Mouse (Mus musculus): Measurements from ENCODE around the gene Zfp786. TPM values are rescaled to one million over a fixed set of nuclear protein-coding genes. Genes with fewer than 3 reads are reported as not detected.

Zfp786 gene
- polyA plus RNA-seq (2012): 0.53 and 0.59 TPM in 2 replicates

DNA sequence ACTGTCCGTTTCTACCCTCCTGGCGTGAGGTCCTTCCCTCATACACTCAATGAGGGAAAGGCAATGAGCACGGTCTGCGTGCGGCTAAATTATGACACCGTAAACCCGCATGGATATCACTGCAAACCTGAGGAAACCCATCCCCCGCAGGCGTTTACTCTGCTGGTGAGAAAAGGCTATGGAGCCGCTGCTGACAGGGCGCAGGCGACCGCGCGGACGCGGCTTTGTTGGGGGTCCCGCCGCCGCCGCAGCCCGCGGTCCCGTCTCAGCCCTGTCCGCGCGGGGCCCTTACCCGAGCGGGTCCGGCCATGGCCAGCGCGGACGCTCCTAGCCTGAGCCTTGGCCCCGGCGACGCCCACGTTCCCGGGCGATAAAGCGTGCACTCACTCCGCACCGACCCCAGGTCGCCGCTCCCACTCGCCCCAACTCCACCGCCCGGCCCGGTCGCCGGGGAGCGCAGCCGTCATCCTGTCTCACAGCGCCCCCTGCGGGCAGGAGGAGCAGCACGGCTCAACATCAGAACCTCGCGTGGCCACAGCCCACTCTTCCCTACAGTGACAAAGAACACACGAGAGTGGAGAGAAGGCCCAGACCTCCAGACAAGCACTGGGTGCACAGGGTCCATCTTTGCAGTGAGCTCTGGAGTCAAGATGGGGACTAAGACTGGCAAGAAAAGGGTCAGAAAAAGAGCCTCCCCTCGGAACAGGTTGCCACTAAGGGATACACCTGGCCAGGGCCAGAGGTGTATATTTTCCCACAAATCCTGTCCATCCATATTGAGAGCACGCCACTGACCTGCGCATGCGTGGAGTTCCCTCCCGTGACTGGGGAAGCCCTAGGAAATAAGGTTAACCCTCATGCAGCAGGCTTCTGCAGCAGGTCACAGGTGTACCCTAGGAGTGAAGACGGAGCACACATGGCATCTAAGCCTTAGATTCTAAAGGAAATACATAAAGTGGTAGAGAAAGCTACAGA is at the start of gene Zfp786:
TSS of gene Zfp786 (minus strand) at position 764 of the 975 bp plus-strand sequence.
- TF ChIP-seq GATA1 (IDR thresholded peaks at IDR 0.05; ENCODE audit: low read length): no peak

DNA sequence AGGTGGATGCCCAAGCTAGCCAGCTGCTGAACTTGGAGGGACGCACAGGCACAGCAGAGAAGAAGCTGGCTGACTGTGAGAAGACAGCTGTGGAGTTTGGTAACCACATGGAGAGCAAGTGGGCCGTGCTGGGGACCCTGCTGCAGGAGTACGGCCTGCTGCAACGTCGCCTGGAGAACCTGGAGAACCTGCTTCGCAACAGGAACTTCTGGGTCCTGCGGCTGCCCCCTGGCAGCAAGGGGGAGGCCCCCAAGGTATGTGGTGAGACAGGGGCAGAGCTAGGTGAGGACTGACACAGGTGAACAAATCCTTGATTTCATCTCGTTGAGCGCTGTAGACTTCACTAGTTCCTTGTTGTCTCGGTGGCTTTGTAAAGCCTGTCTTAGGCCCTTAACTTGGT is 49.5 kb upstream of the Zfp786 start:
- TF ChIP-seq GATA1 (IDR thresholded peaks at IDR 0.05; ENCODE audit: low read length): no peak

DNA sequence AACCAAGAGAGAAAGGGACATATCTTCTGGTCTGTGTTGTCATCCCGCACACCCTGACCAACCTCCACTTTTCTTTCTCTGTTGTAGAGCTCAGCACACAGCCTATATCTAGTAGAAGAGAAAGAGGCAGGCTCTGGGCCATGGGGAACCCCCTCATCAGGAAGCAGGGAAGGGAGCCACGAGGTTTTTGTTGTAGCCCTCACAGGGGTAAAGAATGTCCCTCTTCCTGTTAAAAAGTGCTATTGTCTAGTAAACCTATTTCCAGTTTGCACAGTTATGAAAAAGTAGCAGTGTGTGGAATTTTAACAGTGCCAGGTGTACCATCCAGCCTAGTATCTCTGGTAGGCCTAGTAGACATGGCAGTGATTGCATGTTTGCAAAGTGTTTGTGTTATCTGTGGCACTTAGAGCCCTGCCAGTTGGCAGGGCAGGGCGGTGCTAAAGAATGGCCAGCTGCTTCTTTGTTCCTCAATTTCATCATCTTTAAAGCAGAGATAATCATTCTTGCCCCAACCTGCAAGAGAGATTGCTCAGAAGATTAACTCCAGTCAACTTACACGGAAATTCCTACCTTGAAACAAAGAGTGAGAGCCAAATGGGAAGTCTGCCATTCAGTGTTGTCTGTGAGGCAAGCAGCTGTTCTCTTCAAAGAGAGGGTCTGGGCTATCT is 48.5 kb upstream of the Zfp786 start:
- TF ChIP-seq GATA1 (IDR thresholded peaks at IDR 0.05; ENCODE audit: low read length): no peak

DNA sequence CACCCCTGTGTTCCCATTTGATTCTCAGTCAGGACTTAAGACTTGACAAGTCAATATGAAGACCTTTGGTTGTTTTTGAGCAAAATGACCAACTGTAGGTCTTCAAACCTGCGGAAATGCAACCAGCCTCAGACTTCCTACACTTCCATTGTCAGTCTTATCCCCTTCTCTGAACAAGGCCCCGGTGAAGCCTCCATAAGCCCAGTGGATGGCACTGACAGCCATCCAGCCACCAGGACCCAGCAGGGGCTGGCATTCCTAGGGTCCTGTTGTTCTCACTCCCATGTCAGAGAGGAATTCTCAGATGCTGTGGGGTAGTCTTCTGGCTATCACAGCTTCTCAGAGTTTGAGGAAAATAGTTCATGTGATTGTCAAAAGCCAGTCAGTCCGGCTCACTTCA is 47.9 kb upstream of the Zfp786 start:
- no peak for TF ChIP-seq GATA1 (IDR thresholded peaks at IDR 0.05; ENCODE audit: low read length)

DNA sequence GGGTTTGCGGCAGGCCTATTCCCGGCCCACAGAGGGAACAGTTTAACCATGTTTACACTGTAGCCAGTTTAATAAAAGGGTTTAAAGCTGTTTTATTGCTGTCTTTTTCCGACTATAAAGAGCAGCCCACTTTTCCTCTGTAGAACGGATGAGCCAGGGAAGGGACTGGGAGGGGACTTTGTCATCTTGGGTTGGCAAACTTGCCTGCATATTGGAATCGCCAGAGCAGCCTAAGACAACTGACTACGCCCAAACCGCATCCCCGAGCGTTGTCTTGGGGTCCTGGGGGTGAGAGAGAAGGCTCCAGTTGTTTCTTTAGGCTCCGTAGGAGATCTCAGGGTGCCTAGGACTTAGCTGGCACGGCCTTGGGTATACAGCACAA is 47.5 kb upstream of the Zfp786 start:
- TF ChIP-seq GATA1 (IDR thresholded peaks at IDR 0.05; ENCODE audit: low read length): no peak

DNA sequence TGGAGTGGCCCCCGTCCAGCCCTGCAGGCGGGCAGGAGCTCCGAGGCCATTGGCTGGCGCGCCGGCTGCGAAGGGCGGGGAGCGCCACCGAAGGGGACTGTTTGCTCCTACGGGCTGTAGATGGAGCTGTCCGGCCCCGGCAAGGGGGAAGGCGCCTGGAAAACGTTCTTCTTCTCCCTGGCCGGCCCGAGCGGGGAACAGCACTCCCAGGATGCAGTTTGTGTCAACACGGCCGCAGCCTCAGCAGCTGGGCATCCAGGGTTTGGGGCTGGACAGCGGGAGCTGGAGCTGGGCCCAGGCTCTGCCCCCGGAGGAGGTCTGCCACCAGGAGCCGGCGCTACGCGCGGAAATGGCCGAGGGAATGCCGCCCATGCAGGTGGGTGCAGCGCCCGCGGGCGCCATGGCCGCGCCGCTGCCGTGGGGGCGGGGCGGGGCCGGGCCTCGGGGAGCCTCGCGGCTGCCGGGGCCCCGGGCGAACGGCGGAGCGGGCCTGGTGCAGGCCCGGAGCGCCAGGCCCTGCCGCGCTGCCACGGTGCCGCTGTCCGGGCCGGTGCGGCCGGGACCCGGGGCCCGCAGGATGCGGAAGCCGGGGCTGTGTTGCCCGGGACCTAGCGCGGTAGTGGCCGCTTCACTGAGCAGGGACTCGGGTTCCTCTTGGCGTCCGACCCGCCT is 46.9 kb upstream of the Zfp786 start:
- TF ChIP-seq GATA1 (IDR thresholded peaks at IDR 0.05; ENCODE audit: low read length): no peak

DNA sequence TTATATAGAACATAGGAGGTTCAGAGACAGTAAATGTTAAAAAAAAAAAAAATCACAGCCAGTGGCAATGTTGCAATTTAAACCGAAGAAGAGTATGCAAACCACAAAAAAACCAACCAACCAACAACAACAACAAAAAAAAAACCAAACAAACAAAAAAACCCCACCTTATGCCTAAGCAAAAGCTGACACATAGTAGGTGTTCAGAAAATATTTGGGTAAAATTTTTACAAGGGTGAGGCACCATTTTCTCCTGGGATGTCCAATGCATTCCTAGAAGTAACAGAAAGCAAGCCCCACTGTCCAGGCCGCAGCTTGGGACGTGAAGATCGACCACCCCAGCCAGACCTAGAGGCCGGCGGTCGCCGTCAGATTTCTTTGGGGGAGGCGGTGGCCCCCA is 46.4 kb upstream of the Zfp786 start, which contains the start of gene Zfp282:
TSS of gene Zfp282 (plus strand) at position 147 of the 400 bp plus-strand sequence.
- TF ChIP-seq GATA1 (IDR thresholded peaks at IDR 0.05; ENCODE audit: low read length): no peak

DNA sequence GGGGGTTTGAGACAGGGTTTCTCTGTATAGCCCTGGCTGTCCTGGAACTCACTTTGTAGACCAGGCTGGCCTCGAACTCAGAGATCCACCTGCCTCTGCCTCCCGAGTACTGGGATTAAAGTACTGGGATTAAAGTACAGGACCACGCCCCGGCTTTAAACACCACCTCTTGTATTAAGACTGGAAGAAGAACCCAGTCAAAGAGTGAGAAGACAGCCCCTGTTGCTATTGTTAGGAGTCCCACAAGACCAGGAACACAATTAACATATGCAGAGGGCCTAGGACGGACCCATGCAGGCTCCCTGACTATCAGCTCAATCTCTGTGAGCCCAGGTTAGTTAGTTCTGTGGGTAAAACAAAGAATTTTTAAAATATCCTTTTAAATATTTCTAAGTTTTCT is 41.6 kb upstream of the Zfp786 start:
- no peak for TF ChIP-seq GATA1 (IDR thresholded peaks at IDR 0.05; ENCODE audit: low read length)

DNA sequence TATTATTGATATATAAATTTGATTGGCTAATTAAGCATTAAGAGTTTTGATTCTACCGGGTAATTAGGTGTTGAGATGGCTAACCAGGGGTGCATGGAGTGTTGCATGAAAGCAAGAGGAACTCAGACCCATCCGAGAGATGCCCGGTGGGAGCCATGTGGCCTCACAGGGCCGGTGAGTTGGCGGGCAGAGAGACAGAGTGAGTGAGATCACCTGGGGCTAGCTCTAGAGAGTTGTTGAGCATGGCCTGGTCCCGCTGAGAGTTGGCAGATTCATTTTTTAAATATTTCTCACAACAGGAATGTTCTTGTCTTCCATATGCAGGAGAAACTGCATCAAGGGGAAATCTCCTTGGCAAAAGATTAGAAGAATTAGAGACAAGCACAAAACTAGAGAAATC is 26.6 kb upstream of the Zfp786 start:
- TF ChIP-seq GATA1 (IDR thresholded peaks at IDR 0.05; ENCODE audit: low read length): no peak

DNA sequence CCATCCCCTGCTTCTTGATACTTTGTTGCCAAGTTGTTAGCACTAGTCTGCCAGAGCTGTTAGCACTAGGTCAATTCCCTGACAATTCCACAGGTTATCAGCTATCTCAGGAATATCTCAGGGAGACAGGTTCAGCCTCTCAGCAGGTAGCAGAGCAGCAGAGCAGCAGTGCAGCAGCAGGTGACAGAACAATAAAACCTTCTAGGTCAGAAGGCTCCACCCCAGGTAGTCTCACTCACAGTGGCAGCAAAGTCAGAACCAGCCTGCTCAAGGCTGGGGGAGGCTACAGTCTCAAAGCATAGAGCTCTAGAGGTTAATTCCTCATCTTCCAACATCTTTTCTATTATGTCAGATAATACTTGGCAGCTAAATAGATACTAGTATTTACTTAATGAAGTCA is 15.1 kb upstream of the Zfp786 start:
- no peak for TF ChIP-seq GATA1 (IDR thresholded peaks at IDR 0.05; ENCODE audit: low read length)

DNA sequence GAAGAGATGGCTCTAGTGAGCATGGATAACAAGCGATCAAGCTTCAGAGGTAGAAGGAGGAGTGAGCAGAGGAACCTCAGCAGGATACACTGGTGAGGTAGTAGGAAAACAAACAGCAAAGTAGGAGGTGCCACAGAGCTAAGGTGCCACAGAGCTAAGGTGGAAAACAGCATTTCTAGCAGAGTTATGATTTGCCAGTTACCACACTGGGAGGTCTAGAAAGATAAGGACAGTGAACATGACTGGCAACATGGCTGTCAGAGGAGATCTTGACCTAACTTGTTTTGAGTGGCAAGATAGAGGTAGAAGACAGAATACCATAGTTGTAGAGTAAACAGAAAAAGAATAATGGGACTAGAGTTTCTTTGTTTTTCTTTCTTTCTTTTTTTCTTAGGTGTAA is 11.7 kb upstream of the Zfp786 start:
- TF ChIP-seq GATA1 (IDR thresholded peaks at IDR 0.05; ENCODE audit: low read length): no peak

DNA sequence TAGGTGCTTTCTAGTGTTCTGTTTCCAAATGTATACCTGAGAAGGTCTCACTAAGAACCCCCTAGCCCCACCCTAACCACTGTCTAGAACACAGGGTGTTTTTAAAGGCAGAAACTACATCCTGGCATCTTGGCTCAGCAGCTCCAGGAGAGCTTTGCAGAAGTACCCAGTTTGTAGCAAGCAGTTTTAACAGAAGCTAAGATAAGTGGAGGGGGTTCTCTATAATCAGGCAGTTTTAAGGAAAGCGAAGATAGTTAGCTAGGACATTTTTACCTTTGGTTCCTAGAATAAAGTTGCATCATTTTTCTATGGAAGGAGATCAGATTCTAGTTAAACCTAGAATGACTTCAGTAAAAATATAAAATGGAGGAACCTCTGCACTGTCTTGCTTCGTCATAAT is 11.2 kb upstream of the Zfp786 start:
- TF ChIP-seq GATA1 (IDR thresholded peaks at IDR 0.05; ENCODE audit: low read length): no peak

DNA sequence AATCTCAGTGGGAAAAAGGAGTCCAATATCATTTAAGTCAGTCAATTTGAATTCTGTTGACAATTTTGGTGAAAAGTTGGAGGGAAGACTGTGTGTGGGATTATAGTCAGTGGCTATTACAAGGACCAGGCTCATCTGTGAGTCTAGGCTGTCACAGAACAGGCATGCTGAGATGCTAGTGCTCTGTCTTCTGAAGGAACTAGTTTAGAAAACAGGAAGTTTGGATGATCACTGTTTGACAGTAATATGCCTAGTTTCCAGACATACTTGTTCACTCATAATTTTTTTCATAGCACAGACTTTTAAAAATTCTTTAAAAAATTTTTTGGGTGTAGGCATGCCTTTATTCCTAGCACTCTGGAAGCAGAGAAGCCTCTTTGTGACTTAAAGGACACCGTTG is 10.4 kb upstream of the Zfp786 start:
- no peak for TF ChIP-seq GATA1 (IDR thresholded peaks at IDR 0.05; ENCODE audit: low read length)

DNA sequence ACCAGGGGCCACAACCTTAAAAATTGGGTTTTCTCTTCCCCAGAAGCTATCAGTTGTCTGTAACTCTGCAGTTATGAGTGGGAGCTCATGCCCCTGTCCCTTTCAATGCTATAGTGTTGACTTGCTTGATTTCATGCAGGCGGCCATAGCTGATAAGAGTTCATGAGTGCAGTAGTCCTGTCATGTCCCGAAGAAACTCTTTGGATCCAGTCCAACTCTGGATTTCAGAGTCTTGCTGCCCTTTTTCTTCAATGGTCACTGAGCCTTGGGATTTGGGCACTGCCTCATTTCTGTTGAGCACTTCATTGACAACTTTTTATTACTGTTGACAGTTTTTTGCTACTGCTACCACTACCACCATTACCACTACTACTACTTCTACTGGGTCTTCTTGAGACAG is 7.0 kb upstream of the Zfp786 start:
- TF ChIP-seq GATA1 (IDR thresholded peaks at IDR 0.05; ENCODE audit: low read length): no peak

DNA sequence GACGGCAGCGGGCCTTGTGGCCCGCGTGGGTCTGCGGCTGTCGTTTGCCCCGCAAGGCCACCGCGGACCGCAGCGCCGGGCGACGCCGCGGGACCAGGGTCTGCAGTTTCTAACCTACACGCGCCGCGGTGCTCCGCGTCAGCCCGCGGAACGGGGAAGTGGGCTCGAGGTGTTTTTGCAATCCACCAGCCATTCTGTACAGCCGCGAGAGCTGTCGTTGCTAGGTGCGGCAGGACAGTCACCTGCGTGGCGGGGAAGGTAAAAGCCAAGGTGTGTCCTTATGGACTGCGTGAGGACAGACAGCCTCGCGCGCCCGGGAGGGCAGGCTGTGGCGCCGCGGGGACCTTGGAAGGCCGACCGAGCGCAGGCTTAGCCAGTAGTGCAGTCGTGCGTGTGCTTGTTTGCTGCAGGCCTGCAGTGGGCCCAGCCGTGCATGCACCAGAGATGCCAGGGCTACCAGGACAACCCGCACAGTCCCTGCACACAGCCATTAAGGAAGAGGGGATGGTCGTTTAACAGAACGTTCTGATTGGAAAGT is 5.4 kb upstream of the Zfp786 start:
- TF ChIP-seq GATA1 (IDR thresholded peaks at IDR 0.05; ENCODE audit: low read length): no peak

DNA sequence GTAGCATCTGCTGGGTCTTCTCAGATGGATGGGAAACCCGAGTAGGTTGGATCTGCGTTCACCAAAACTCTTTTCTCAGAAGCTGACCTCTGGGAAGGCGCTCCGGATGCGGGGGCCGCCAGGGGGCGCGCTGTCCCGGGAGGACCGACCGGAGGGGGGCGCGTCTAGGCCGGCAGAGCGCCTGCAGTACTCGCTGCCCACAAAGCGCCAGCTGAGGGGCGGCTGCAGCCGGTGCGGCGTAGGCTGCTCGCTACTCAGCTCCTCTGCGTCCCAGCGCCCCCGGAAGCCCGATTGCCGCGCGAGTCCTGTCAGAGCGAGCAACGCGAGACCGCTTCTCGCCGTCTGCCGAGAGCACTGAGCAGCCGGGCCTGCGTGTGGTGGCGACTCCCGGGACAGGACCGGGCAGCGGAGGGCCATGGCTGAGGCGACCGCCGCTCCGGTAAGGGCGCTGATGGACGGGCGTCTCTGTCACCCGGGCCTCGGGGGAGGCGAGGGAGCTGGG is 4.9 kb upstream of the Zfp786 start, which contains the start of gene Zfp398:
TSS of gene Zfp398 (plus strand) at position 180 of the 502 bp plus-strand sequence.
- TF ChIP-seq GATA1 (IDR thresholded peaks at IDR 0.05; ENCODE audit: low read length): no peak
